Comparison of ENCODE assay signal across 17 mouse cellular contexts in the genomic region with DNA sequence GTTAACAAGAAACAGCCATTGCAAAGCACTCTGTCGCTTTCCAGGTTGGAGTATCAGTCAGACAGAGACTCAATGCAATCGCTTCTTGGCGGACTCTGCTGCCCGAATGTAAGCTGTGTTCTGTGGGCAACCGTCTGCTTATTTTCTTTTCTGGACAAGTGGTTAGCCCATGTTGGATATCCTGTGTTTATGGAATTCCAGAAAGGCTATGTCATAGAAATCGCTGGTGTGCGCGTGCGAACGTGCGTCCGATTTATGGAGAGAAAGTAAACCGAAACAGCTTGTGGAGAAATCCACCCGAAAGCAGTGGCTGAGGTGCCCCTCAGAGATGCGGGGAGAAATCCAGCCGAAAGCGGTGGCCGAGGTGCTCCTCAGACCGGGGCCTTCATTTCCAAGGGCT.
A peak's percentile ranks its signal among the peaks of the same experiment; 100 is the strongest.
DNase-seq lines count a peak whose midpoint lies in the region; ATAC-seq and TF ChIP-seq lines count a peak whose summit lies in the region.
"Had no signal": no experiment of that assay in that cellular context is flagged by ENCODE, and none has a peak within 500 bp of the region (broad histone marks: within the 10 kb centered on the region; RNA-seq: fewer than 3 reads in every experiment).

No protein-coding gene starts in this region.

- 46% methylated on average over 19 of the region's 19 CpGs for WGBS in intestine, embryonic 14.5 days
- WGBS in small intestine, adult 2 months: 80% methylated on average over 19 of the region's 19 CpGs
- WGBS in heart, embryonic 12.5 days: 81% methylated on average over 19 of the region's 19 CpGs

- no peak for DNase-seq in frontal cortex, postnatal 36 days (ENCODE audit: low spot score in 2 of 2)
- DNase-seq in Patski (ENCODE audit: low read depth, low spot score): no peak
- no peak for DNase-seq in intestine, embryonic 14.5 days (ENCODE audit: low spot score)
- DNase-seq in testis, postnatal 14 days (ENCODE audit: low spot score): no peak
- no peak for DNase-seq in liver
- DNase-seq: adrenal gland, postnatal 10 days; cerebellum, adult 9-11 months; gastrocnemius, postnatal 25 days; kidney, adult 8-10 months; kidney, postnatal 4 days had no signal

- TF ChIP-seq CTCF in Patski (IDR thresholded peaks at IDR 0.05): no peak
- no peak for TF ChIP-seq CTCF in small intestine, adult 2 months (IDR thresholded peaks at IDR 0.05; ENCODE audit: extremely low read depth, insufficient read length, insufficient replicate concordance, low read depth, low read length)

- CTCF ChIA-PET in Patski (lab: Charles Lee): interaction anchor here (0.7 to 4.8 kb wide), 10 partner anchors 15 to 99 kb away, joined by 3 to 22 read pairs (median 4); partner anchors contain the start of gene Rbpj

- POLR2A ChIA-PET in Patski (lab: Charles Lee): interaction anchor here (0.6 to 1.1 kb wide), 2 partner anchors 42 to 245 kb away, joined by 4 to 5 read pairs; partner anchors contain the start of gene Tbc1d19

- H3K4me2 ChIP-seq in intestine, embryonic 14.5 days (ENCODE audit: low read length): peak overlapping the region; percentile 40
- H3K4me2 ChIP-seq in heart, embryonic 12.5 days: no peak overlapping the region
- H3K4me2 ChIP-seq: heart, embryonic 15.5 days; hindbrain, embryonic 13.5 days; liver, embryonic 11.5 days had no signal

- TF ChIP-seq POLR2A in small intestine, adult 2 months (IDR thresholded peaks at IDR 0.05; ENCODE audit: low read depth, low read length): no peak

- peak overlapping the region; percentile 64; the same call in 1 of the 2 replicates for H3K27ac ChIP-seq in intestine, embryonic 14.5 days (ENCODE audit: low read depth)
- H3K27ac ChIP-seq in small intestine, adult 2 months (ENCODE audit: insufficient read depth, low read depth, low read length): no peak overlapping the region
- H3K27ac ChIP-seq in heart, embryonic 12.5 days (ENCODE audit: poor library complexity, severe bottlenecking): no peak overlapping the region
- H3K27ac ChIP-seq: heart, embryonic 15.5 days; hindbrain, embryonic 13.5 days had no signal

- in situ Hi-C loops in Patski (cut with MboI; ENCODE audit: low pct_unique_long_range_greater_than_20kb): no loop called here

- peak; percentile 27; the same call in 1 of the 2 replicates for ATAC-seq in frontal cortex, adult (ENCODE audit: low TSS enrichment)
- ATAC-seq in Patski: peak; percentile 71
- no peak for ATAC-seq in intestine, embryonic 14.5 days (replicated peaks; ENCODE audit: low FRiP score, low TSS enrichment, low read depth)
- ATAC-seq in heart, embryonic 12.5 days (ENCODE audit: insufficient number of reproducible peaks, low FRiP score): no peak
- ATAC-seq: forebrain, embryonic 16.5 days had no signal

- H3K36me3 ChIP-seq in intestine, embryonic 14.5 days (ENCODE audit: control insufficient read depth, insufficient read depth, low read length): no peaks in the 10 kb centered on the region
- H3K36me3 ChIP-seq in small intestine, adult 2 months (ENCODE audit: control insufficient read depth, insufficient read depth, low read length): no peaks in the 10 kb centered on the region
- no peaks in the 10 kb centered on the region for H3K36me3 ChIP-seq in heart, embryonic 12.5 days
- H3K36me3 ChIP-seq: heart, embryonic 15.5 days; hindbrain, embryonic 13.5 days had no signal

- H3K27me3 ChIP-seq in Patski: no peaks in the 10 kb centered on the region
- H3K27me3 ChIP-seq in intestine, embryonic 14.5 days (replicated peaks; ENCODE audit: control insufficient read depth, insufficient read depth, low read length): no peaks in the 10 kb centered on the region
- no peaks in the 10 kb centered on the region for H3K27me3 ChIP-seq in small intestine, adult 2 months (ENCODE audit: control insufficient read depth, insufficient read depth, low read length)
- 0 out of 2 replicates have a peak, but pooled peaks cover 3% of the 10 kb centered on the region for H3K27me3 ChIP-seq in heart, embryonic 12.5 days (replicated peaks)
- H3K27me3 ChIP-seq: heart, embryonic 15.5 days; hindbrain, embryonic 13.5 days had no signal

- 0 out of 2 replicates have a peak, but pooled peaks cover 4% of the 10 kb centered on the region for H3K4me1 ChIP-seq in intestine, embryonic 14.5 days (replicated peaks; ENCODE audit: control insufficient read depth, insufficient read depth, low read length)
- H3K4me1 ChIP-seq in small intestine, adult 2 months (ENCODE audit: control insufficient read depth, insufficient read depth, insufficient read length, low read length): no peaks in the 10 kb centered on the region
- H3K4me1 ChIP-seq in heart, embryonic 12.5 days (replicated peaks): no peaks in the 10 kb centered on the region
- H3K4me1 ChIP-seq: heart, embryonic 15.5 days; hindbrain, embryonic 13.5 days had no signal

- H3K9me3 ChIP-seq in intestine, embryonic 14.5 days (ENCODE audit: control insufficient read depth, low read length): no peaks in the 10 kb centered on the region
- no peaks in the 10 kb centered on the region; the same call in 1 of the 2 replicates for H3K9me3 ChIP-seq in heart, embryonic 12.5 days (replicated peaks)
- H3K9me3 ChIP-seq: heart, embryonic 15.5 days; hindbrain, embryonic 13.5 days had no signal

- H3K4me3 ChIP-seq in intestine, embryonic 14.5 days (ENCODE audit: low read depth, low read length): 0 out of 2 replicates have a peak overlapping the region, but pooled peaks have one; percentile 1
- peak overlapping the region; percentile 34; the same call in 1 of the 2 replicates for H3K4me3 ChIP-seq in small intestine, adult 2 months (ENCODE audit: low read depth, low read length)
- no peak overlapping the region for H3K4me3 ChIP-seq in heart, embryonic 12.5 days
- H3K4me3 ChIP-seq: heart, embryonic 15.5 days; hindbrain, embryonic 13.5 days had no signal

- no peak overlapping the region for H3K9ac ChIP-seq in intestine, embryonic 14.5 days (ENCODE audit: low read length)
- no peak overlapping the region for H3K9ac ChIP-seq in heart, embryonic 12.5 days
- H3K9ac ChIP-seq: heart, embryonic 15.5 days; hindbrain, embryonic 13.5 days had no signal

Comparison
In these comparisons a context has a peak if more than half of its experiments do, and no peak if none do; other contexts are left out.
1. ATAC-seq: peak in frontal cortex, adult (single experiment) and Patski (single experiment); none in intestine, embryonic 14.5 days (single experiment) and heart, embryonic 12.5 days (single experiment).